Mouse (Mus musculus) MEL (cell line): ENCODE measurements around the gene Fermt2.

Experiments
- CTCF ChIP-seq, 3 experiments: IDR thresholded peaks in 2 of 3; conservative IDR thresholded peaks in 1 of 3; 2 replicates each; pipeline ENCODE4 v1.5.1; 2011 to 2012; ENCODE audit warnings: low read length in 3 of 3, low read depth in 2 of 3, mild to moderate bottlenecking in 2 of 3, improper control_type of control experiment in 1 of 3, inconsistent platforms in 1 of 3, mixed read lengths in 1 of 3, moderate library complexity in 1 of 3; ENCODE audit not compliant: control insufficient read depth in 1 of 3, insufficient read depth in 1 of 3, poor library complexity in 1 of 3, severe bottlenecking in 1 of 3
- POLR2A ChIP-seq, 2 experiments: IDR thresholded peaks; 2 replicates each; pipeline ENCODE4 v1.6.1; 2011 to 2012; ENCODE audit warnings: low read length in 2 of 2, mild to moderate bottlenecking in 2 of 2, control low read depth in 1 of 2, improper control_type of control experiment in 1 of 2, low read depth in 1 of 2, moderate library complexity in 1 of 2; ENCODE audit not compliant: control insufficient read depth in 1 of 2, insufficient read depth in 1 of 2, poor library complexity in 1 of 2
- ZNF384 ChIP-seq: IDR thresholded peaks from 2 replicates; pipeline ENCODE4 v1.6.1; 2012; ENCODE audit warnings: low read depth, mild to moderate bottlenecking, inconsistent platforms, low read length, improper control_type of control experiment

DNA sequence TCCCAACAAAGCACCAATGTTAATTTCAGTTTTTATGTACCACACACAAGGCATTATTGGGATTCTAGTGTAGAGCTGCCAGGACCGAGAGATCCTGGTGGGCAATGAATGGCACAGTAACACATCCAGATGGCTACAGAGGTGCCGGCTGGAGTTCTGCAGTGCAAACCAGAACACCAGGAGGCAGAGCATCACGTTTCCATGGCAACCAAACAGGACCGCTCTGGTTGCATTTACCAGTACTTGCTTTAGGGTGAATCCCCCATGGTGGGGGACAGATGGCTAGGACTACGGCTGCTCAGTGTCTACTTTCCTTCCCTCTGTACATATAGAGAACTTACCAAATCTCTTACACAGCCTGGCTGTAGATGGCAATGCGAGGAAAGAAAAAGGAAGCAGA lies 67.5 kb downstream of the Fermt2 start:
- TF ChIP-seq CTCF (IDR thresholded peaks at IDR 0.05 in 2 of 3, conservative IDR thresholded peaks at IDR 0.05 in 1 of 3; ENCODE audit: control insufficient read depth in 1 of 3, insufficient read depth in 1 of 3, low read depth in 2 of 3, low read length in 3 of 3, poor library complexity in 1 of 3, severe bottlenecking in 1 of 3) (no peak), ZNF384 (no peak), POLR2A (IDR thresholded peaks at IDR 0.05; ENCODE audit: control insufficient read depth in 1 of 2, insufficient read depth in 1 of 2, low read depth in 1 of 2, low read length in 2 of 2, poor library complexity in 1 of 2) (no peak)
